Mouse (Mus musculus) lung, embryonic 16.5 days (tissue): Measurements from ENCODE around the gene Zc3hc1. TPM values are rescaled to one million over a fixed set of nuclear protein-coding genes. Genes with fewer than 3 reads are reported as not detected.

Experiments
- polyA plus RNA-seq: library from polyadenylated mRNA; unstranded; fragments of >200 nt; fragmentation: Nextera tagmentation; extraction: Ambion mirVana; gene quantifications from 2 replicates; pipeline ENCODE4 v1.2.1, GENCODE M21; 2015

Gene Zc3hc1
- polyA plus RNA-seq, 1 experiment from 2014 or later: 56.3 TPM

Other genes starting within 250 kb of the Zc3hc1 start
- 40.6 and 42.5 TPM in 2 replicates for gene Ube2h, start 86.5 kb downstream of the Zc3hc1 start, polyA plus RNA-seq
- gene Klhdc10, start 10.8 kb upstream of the Zc3hc1 start, polyA plus RNA-seq: 19.3 and 22.6 TPM in 2 replicates
- 33.9 and 38.5 TPM in 2 replicates for gene Tmem209, start 118.8 kb upstream of the Zc3hc1 start, polyA plus RNA-seq
- 0.19 TPM in 1 of 2 replicates, not detected in the other for gene Ssmem1, start 118.8 kb upstream of the Zc3hc1 start, polyA plus RNA-seq
- 5.2 and 6.0 TPM in 2 replicates for gene Cpa2, start 150.6 kb upstream of the Zc3hc1 start, polyA plus RNA-seq
- 0.08 TPM in 2 replicates for gene Cpa4, start 177.3 kb upstream of the Zc3hc1 start, polyA plus RNA-seq
- 0.33 TPM in 1 of 2 replicates, not detected in the other for gene Cpa5, start 220.0 kb upstream of the Zc3hc1 start, polyA plus RNA-seq
- gene Cpa1, start 248.2 kb upstream of the Zc3hc1 start, polyA plus RNA-seq: 5.4 and 5.7 TPM in 2 replicates